In the genomic region with DNA sequence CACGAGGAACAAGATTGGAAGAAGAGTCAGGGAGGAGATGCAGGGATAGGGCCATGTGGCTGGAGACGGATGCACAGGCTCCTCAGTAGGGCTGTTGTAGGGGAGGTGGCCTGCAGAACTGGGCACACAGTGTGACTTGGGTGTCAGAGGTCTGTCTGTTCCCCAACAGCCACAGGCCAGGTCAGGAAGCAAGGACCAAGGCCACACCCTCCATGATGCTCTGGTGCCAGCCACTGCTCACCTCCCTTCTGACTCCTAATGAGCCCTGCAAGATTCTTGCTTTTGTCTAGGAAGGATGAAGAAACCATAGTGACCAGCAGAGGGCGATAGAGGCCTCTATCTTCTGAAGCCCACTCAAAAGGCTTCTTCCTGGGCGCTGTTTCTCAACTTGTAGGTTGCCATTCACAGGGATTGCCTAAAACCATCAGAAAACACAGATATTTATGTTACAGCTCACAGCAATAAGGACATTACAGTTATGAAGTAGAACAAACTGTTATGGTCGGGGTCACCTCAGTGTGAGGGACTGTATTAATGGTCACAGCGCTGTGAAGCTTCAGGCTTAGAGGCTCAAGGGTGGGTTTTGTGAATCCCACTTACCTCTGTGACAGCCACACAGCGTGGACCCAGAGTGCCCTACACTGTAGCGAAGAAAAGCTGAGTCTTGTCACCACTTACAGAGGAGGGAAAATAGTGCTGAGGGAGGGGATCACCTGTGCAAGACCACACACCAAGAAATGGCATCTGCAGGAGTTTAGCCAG, we compare ENCODE assay signal across 8 mouse cellular contexts. TPM values are rescaled to one million over a fixed set of nuclear protein-coding genes. Genes with fewer than 3 reads are reported as not detected.
DNase-seq lines count a peak whose midpoint lies in the region; ATAC-seq and TF ChIP-seq lines count a peak whose summit lies in the region.

No protein-coding gene starts in this region.

- H3K27ac ChIP-seq in heart, postnatal 0 days (ENCODE audit: low read depth) = no peak overlapping the region
- no peak overlapping the region for H3K27ac ChIP-seq in layer of hippocampus, adult 2 months

- H3K4me1 ChIP-seq in heart, postnatal 0 days (ENCODE audit: control insufficient read depth, insufficient read depth) = 0 out of 2 replicates have a peak, but pooled peaks cover 3% of the 10 kb centered on the region

- H3K4me2 ChIP-seq in heart, postnatal 0 days (ENCODE audit: low read depth, low read length) = no peak overlapping the region

- peak; percentile 75 for TF ChIP-seq CTCF in heart, postnatal 0 days (IDR thresholded peaks at IDR 0.05; ENCODE audit: low read depth)
- TF ChIP-seq CTCF in layer of hippocampus, adult 2 months (conservative IDR thresholded peaks at IDR 0.05) = peak; percentile 89

- no peaks in the 10 kb centered on the region for H3K27me3 ChIP-seq in heart, postnatal 0 days (ENCODE audit: control insufficient read depth, insufficient read depth, low read length)

- H3K9ac ChIP-seq in heart, postnatal 0 days (replicated peaks; ENCODE audit: low read depth, low read length) = no peak overlapping the region

- ATAC-seq in heart, postnatal 0 days (ENCODE audit: insufficient read depth, low read depth) = peak; percentile 42; the same call in 1 of the 2 replicates

- H3K36me3 ChIP-seq in heart, postnatal 0 days (replicated peaks; ENCODE audit: control insufficient read depth, insufficient read depth, low read length) = peaks cover 91% of the 10 kb centered on the region

- no peaks in the 10 kb centered on the region for H3K9me3 ChIP-seq in heart, postnatal 0 days (replicated peaks; ENCODE audit: control insufficient read depth, low read length)

- peak; percentile 73 for DNase-seq in adrenal gland, postnatal 10 days
- no peak for DNase-seq in adrenal gland, postnatal 4 days (ENCODE audit: low spot score in 2 of 2)
- DNase-seq in Muller cell, postnatal 12 days (ENCODE audit: inconsistent ontology term) = peak; percentile 63
- DNase-seq in embryo, embryonic 10 days (ENCODE audit: low spot score) = peak; percentile 84
- DNase-seq in heart, postnatal 0 days (ENCODE audit: low spot score) = peak; percentile 50
- peak; percentile 52 to 79 for DNase-seq in layer of hippocampus, adult 2 months (ENCODE audit: low spot score in 2 of 2)
- peak; percentile 80 for DNase-seq in lung, postnatal 36 days
- DNase-seq in right cerebral cortex, postnatal 4 days = peak; percentile 83

- 60% methylated on average over 8 of the region's 8 CpGs for WGBS in heart, postnatal 0 days

- no peak for TF ChIP-seq EP300 in heart, postnatal 0 days (IDR thresholded peaks at IDR 0.05; ENCODE audit: low read depth)

- H3K4me3 ChIP-seq in heart, postnatal 0 days (ENCODE audit: low read depth, low read length) = no peak overlapping the region
- no peak overlapping the region for H3K4me3 ChIP-seq in layer of hippocampus, adult 2 months

RNA-seq across cellular contexts. Expression of a gene that starts 23.6 kb away (rescaled TPM):
- under 1 TPM in 1 of 2 experiments, not detected in 1; 0.18 TPM for total RNA-seq in adrenal gland, postnatal 10 days (2021)
- under 1 TPM; 0.37 to 0.48 TPM for total RNA-seq in adrenal gland, postnatal 4 days (2021)
- total RNA-seq in heart, postnatal 0 days (2014; rRNA removed; ENCODE audit: low replicate concordance) = not detected in 2 replicates
- polyA plus RNA-seq in heart, postnatal 0 days (2015; fragmentation: Nextera tagmentation; extraction: Ambion mirVana) = 0.45 TPM in 2 replicates
- under 1 TPM in 1 of 2 experiments, not detected in 1; 0.25 TPM for total RNA-seq in layer of hippocampus, adult 2 months (2021)

Comparison
In these comparisons a context has a peak if more than half of its experiments do, and no peak if none do; other contexts are left out.
1. DNase-seq: peak in adrenal gland, postnatal 10 days (single experiment), Muller cell, postnatal 12 days (single experiment), embryo, embryonic 10 days (single experiment), heart, postnatal 0 days (single experiment), layer of hippocampus, adult 2 months (2 of 2), lung, postnatal 36 days (single experiment) and right cerebral cortex, postnatal 4 days (single experiment); none in adrenal gland, postnatal 4 days (0 of 2).